Mouse (Mus musculus) heart, adult 2 months (tissue): ENCODE results near the gene Lgals4.

Experiments used
- CTCF ChIP-seq: fragments of 200-600 bp; IDR thresholded peaks from 2 replicates; pipeline ENCODE4 v1.8.1; 2022; ENCODE audit warnings: antibody characterized with exemption, mild to moderate bottlenecking, moderate library complexity
- EP300 ChIP-seq: fragments of 200-500 bp; IDR thresholded peaks from 2 replicates; pipeline ENCODE4 v1.6.1; 2011; ENCODE audit warnings: low read depth, low read length, control low read depth; ENCODE audit not compliant: insufficient read depth
- POLR2A ChIP-seq: fragments of 200-500 bp; IDR thresholded peaks from 2 replicates; pipeline ENCODE4 v1.6.1; 2011; ENCODE audit warnings: mild to moderate bottlenecking, low read depth, low read length, control low read depth; ENCODE audit not compliant: insufficient read depth

DNA sequence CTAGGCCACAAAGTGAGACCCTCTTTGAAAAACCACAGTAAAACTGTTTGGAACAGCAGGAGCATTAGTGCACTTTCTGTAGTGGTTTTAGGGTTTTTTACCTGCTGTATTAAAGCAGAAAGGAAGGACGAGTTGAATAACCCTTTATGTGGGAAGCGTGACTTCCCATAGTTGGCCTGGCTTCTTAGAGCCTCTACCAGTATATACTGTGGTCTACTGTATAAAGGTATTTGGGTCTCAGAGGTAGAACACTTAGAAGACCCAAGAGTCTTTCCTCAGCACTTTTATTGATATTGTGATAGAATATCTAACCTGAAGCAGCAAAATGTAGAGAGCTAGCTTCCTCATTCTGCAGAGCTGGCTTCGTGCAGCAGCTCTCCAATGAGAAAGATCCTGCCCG, 14.1 kb upstream of the Lgals4 start:
- TF ChIP-seq CTCF (no peak), POLR2A (no peak), EP300 (no peak)
